Mouse (Mus musculus) gastrocnemius, adult 2 months (tissue): ENCODE measurements at regions not wholly inside any gene's neighbourhood (a gene's known extent, or its start where the extent isn't known, plus 50 kb on each side); places are given as distances from the start of the nearest gene placed in this dataset.

Experiments
- DNase-seq: peaks from one replicate; pipeline ENCODE4 v3.0.0; 2022
- H3K27ac ChIP-seq: fragments of 200-600 bp; 2 replicates; pipeline ENCODE4 v1.8.1; 2022; ENCODE audit warnings: mild to moderate bottlenecking
- H3K4me3 ChIP-seq: fragments of 200-600 bp; 2 replicates; pipeline ENCODE4 v1.8.1; 2022; ENCODE audit warnings: mild to moderate bottlenecking, moderate library complexity
- CTCF ChIP-seq: fragments of 200-600 bp; IDR thresholded peaks from 2 replicates; pipeline ENCODE4 v1.8.1; 2022; ENCODE audit warnings: antibody characterized with exemption, mild to moderate bottlenecking, moderate library complexity
- intact Hi-C: fragments of 180-260 bp; cut with DNase I; formaldehyde crosslinking; loops from one replicate; pipeline ENCODE4 v1.15.1; 2025

GRCm38 (mm10) chr3:39062415-39062814 is 175.7 kb downstream of the Fat4 start:
- no peak for TF ChIP-seq CTCF
- DNase-seq: no peak
- H3K4me3 ChIP-seq: no peak overlapping the region
- intact Hi-C loops: no loop called here
- no peak overlapping the region for H3K27ac ChIP-seq

- DNase-seq: no peak
- intact Hi-C loops: no loop called here
Measured at GRCm38 (mm10) chr3:39065457-39065856, 178.7 kb downstream of the Fat4 start.

GRCm38 (mm10) chr3:39069011-39069410 is 182.3 kb downstream of the Fat4 start:
- no peak for TF ChIP-seq CTCF
- Histone ChIP-seq H3K4me3 (no peak overlapping the region), H3K27ac (no peak overlapping the region)
- DNase-seq: no peak
- intact Hi-C loops: no loop called here

More at GRCm38 (mm10) chr3:39065457-39065856, 178.7 kb downstream of the Fat4 start:
- Histone ChIP-seq H3K27ac (no peak overlapping the region), H3K4me3 (no peak overlapping the region)
- no peak for TF ChIP-seq CTCF

GRCm38 (mm10) chr3:39082678-39083270 is 196.0 kb downstream of the Fat4 start:
- intact Hi-C loops: no loop called here
- TF ChIP-seq CTCF: no peak
- no peak overlapping the region for H3K4me3 ChIP-seq
- DNase-seq: no peak
- H3K27ac ChIP-seq: no peak overlapping the region

DNA sequence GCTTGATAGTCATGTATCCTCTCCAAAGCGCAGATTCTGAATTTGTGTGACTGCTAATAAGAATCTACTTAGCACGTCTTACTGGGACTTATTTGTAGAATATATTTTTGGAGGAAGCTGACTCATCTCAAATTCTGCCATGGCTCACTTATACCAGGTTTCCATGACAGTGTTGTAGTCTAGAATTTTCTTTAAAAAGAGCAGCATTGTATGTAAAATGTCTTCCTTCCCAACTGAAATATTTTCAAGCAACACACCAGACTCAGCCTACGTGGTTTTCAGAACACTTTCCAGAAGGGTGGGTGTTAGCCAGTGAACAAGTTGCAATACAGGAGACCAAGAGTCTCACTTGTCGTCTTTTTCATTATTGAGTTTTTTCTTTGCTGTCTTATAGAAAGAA is 202.2 kb downstream of the Fat4 start:
- intact Hi-C loops: no loop called here
- DNase-seq: no peak
- TF ChIP-seq CTCF: no peak
- Histone ChIP-seq H3K27ac (no peak overlapping the region), H3K4me3 (no peak overlapping the region)

- no peak for TF ChIP-seq CTCF
- Histone ChIP-seq H3K4me3 (no peak overlapping the region), H3K27ac (no peak overlapping the region)
- no peak for DNase-seq
- intact Hi-C loops: no loop called here
Measured at GRCm38 (mm10) chr3:39102324-39102723, 215.6 kb downstream of the Fat4 start.

GRCm38 (mm10) chr3:39109756-39110392 is 223.1 kb downstream of the Fat4 start:
- intact Hi-C loops: no loop called here
- TF ChIP-seq CTCF: no peak
- Histone ChIP-seq H3K27ac (no peak overlapping the region), H3K4me3 (no peak overlapping the region)
- DNase-seq: peak; percentile 22

- Histone ChIP-seq H3K4me3 (no peak overlapping the region), H3K27ac (no peak overlapping the region)
- no peak for DNase-seq
- TF ChIP-seq CTCF: no peak
- intact Hi-C loops: no loop called here
Measured at GRCm38 (mm10) chr3:39114056-39114455, 227.3 kb downstream of the Fat4 start.

- Histone ChIP-seq H3K27ac (no peak overlapping the region), H3K4me3 (no peak overlapping the region)
- intact Hi-C loops: no loop called here
- no peak for DNase-seq
- TF ChIP-seq CTCF: no peak
Measured at GRCm38 (mm10) chr3:39114826-39115225, 228.1 kb downstream of the Fat4 start.

DNA sequence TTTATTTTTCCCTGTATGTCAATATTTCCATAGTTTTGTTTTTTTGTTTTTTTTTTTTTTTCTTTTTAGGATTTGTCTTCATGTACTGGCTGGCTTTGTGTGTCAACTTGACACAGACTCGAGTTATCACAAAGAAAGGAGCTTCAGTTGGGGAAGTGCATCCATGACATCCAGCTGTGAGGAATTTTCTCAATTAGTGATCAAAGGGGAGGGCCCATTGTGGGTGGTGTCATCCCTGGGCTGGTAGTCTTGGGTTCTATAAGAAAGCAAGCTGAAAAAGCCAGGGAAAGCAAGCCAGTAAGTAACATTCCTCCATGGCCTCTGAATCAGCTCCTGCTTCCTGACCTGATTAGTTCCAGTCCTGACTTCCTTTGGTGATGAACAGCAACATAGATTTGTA is 228.7 kb downstream of the Fat4 start:
- H3K27ac ChIP-seq: no peak overlapping the region
- TF ChIP-seq CTCF: no peak
- no peak for DNase-seq
- no peak overlapping the region for H3K4me3 ChIP-seq
- intact Hi-C loops: no loop called here

GRCm38 (mm10) chr3:39122250-39122649 is 235.5 kb downstream of the Fat4 start:
- intact Hi-C loops: no loop called here
- DNase-seq: no peak
- Histone ChIP-seq H3K27ac (no peak overlapping the region), H3K4me3 (no peak overlapping the region)
- TF ChIP-seq CTCF: no peak

- TF ChIP-seq CTCF: no peak
- intact Hi-C loops: no loop called here
- DNase-seq: no peak
- Histone ChIP-seq H3K27ac (no peak overlapping the region), H3K4me3 (no peak overlapping the region)
Measured at GRCm38 (mm10) chr3:39130532-39130931, 243.8 kb downstream of the Fat4 start.

GRCm38 (mm10) chr3:39165006-39165667 is 278.4 kb downstream of the Fat4 start:
- intact Hi-C loops: no loop called here
- TF ChIP-seq CTCF: no peak
- Histone ChIP-seq H3K27ac (no peak overlapping the region), H3K4me3 (no peak overlapping the region)
- DNase-seq: no peak

- peak; percentile 34 for DNase-seq
- no peak for TF ChIP-seq CTCF
- intact Hi-C loops: no loop called here
- Histone ChIP-seq H3K4me3 (no peak overlapping the region), H3K27ac (0 out of 2 replicates have a peak overlapping the region, but pooled peaks have one; percentile 9)
Measured at GRCm38 (mm10) chr3:39182646-39183045, 295.9 kb downstream of the Fat4 start.
